In the genomic region with DNA sequence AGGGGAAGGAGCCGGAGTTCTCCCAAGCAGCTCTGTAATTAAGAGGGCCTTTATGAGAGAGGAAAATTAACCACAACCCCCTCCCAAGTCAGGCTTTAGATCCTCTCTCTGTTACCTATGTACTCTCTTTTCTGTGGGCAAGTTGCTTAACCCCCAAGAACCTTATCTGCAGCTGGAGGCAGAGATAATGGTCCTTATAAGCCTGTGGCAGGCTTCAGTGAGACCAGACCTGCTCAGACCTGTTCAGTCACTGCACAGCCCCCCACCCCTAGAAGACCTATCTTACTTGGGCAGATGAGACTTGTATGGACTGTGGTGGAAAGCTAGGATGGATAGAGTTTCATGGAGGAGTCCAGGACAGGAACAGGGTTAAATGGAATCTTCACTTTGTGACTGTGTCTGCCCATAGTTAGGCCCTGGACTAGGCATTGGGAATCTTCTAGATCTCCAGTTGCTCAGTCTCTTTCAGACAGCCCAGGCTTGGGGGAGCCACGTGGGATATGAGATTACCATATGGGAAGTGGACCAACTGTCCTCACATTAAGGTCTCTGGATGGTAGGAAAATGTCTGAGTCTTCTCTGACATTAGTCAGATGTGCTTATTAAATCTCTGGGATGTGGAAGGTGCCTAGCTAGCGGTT, we compare ENCODE assay signal across 10 mouse cellular contexts. TPM values are rescaled to one million over a fixed set of nuclear protein-coding genes. Genes with fewer than 3 reads are reported as not detected.
DNase-seq lines count a peak whose midpoint lies in the region; ATAC-seq and TF ChIP-seq lines count a peak whose summit lies in the region.
"Had no signal": no experiment of that assay in that cellular context is flagged by ENCODE, and none has a peak within 500 bp of the region (broad histone marks: within the 10 kb centered on the region; RNA-seq: fewer than 3 reads in every experiment).

No protein-coding gene starts in this region.

- DNase-seq in kidney, postnatal 36 days, result no peak
- DNase-seq in MEL (ENCODE audit: low read depth, low spot score), result peak; percentile 91
- peak in 1 of 3 experiments; percentile 63 for DNase-seq in liver, embryonic 14.5 days (ENCODE audit: low read depth in 3 of 3, low spot score in 3 of 3)
- no peak for DNase-seq in urinary bladder, adult 18-20 months (ENCODE audit: low spot score in 2 of 2)
- DNase-seq in natural killer cell, adult 2 months (ENCODE audit: low spot score in 2 of 2), result no peak
- DNase-seq: layer of hippocampus, adult 9-11 months; thymus, postnatal 4 days had no signal

- TF ChIP-seq CTCF in E14TG2a.4 (conservative IDR thresholded peaks at IDR 0.05; ENCODE audit: low read length) (no peak), MEL (IDR thresholded peaks at IDR 0.05 in 2 of 3, conservative IDR thresholded peaks at IDR 0.05 in 1 of 3; ENCODE audit: control insufficient read depth in 1 of 3, insufficient read depth in 1 of 3, low read depth in 2 of 3, low read length in 3 of 3, poor library complexity in 1 of 3, severe bottlenecking in 1 of 3) (no peak)
- TF ChIP-seq CTCF in liver, embryonic 14.5 days (IDR thresholded peaks at IDR 0.05; ENCODE audit: low read depth), result no peak

- H3K9ac ChIP-seq in kidney, embryonic 14.5 days (ENCODE audit: low read depth, low read length), result no peak overlapping the region
- H3K9ac ChIP-seq in MEL (ENCODE audit: control insufficient read depth, low read depth, low read length, poor library complexity, severe bottlenecking), result peak overlapping the region; percentile 64
- peak overlapping the region; percentile 21; the same call in 1 of the 2 replicates for H3K9ac ChIP-seq in liver, embryonic 14.5 days (replicated peaks)

- 0 out of 2 replicates have a peak overlapping the region, but pooled peaks have one; percentile 24 for H3K27ac ChIP-seq in kidney, embryonic 14.5 days (ENCODE audit: low read depth, low read length)
- peak overlapping the region; percentile 97 for H3K27ac ChIP-seq in MEL (ENCODE audit: control insufficient read depth, low read depth, low read length)
- H3K27ac ChIP-seq in liver, embryonic 14.5 days, result peak overlapping the region; percentile 49

- no peak overlapping the region for H3K4me2 ChIP-seq in kidney, embryonic 14.5 days (replicated peaks; ENCODE audit: low read depth, low read length)
- peak overlapping the region; percentile 50 for H3K4me2 ChIP-seq in liver, embryonic 14.5 days (ENCODE audit: low read depth)

- ATAC-seq in kidney, embryonic 14.5 days (ENCODE audit: low FRiP score, low TSS enrichment), result no peak
- ATAC-seq in liver, embryonic 14.5 days (ENCODE audit: insufficient read depth), result peak; percentile 87
- ATAC-seq: activated CD4-positive, CD25-positive, alpha-beta regulatory T cell, adult 4 months had no signal

- no peak for TF ChIP-seq RAD21 in MEL (IDR thresholded peaks at IDR 0.05; ENCODE audit: low read depth, low read length)

- TF ChIP-seq POLR2A in MEL (IDR thresholded peaks at IDR 0.05; ENCODE audit: control insufficient read depth in 1 of 2, insufficient read depth in 1 of 2, low read depth in 1 of 2, low read length in 2 of 2, poor library complexity in 1 of 2), result peak in 1 of 2 experiments; percentile 61; a peak in 2 of 4 replicates

- H3K27me3 ChIP-seq in kidney, embryonic 14.5 days (ENCODE audit: control insufficient read depth, insufficient read depth, low read length), result no peaks in the 10 kb centered on the region
- H3K27me3 ChIP-seq in E14TG2a.4 (ENCODE audit: insufficient read depth, low read length), result no peaks in the 10 kb centered on the region
- H3K27me3 ChIP-seq in MEL (ENCODE audit: control insufficient read depth in 1 of 2, insufficient read depth in 2 of 2, low read length in 2 of 2), result no peaks in the 10 kb centered on the region
- no peaks in the 10 kb centered on the region for H3K27me3 ChIP-seq in liver, embryonic 14.5 days (ENCODE audit: control insufficient read depth, insufficient read depth, low read length)

- H3K9me3 ChIP-seq in kidney, embryonic 14.5 days (ENCODE audit: control insufficient read depth, low read length), result no peaks in the 10 kb centered on the region
- H3K9me3 ChIP-seq in E14TG2a.4 (ENCODE audit: low read length) (no peaks in the 10 kb centered on the region), MEL (replicated peaks; ENCODE audit: insufficient read depth, low read length) (no peaks in the 10 kb centered on the region)
- H3K9me3 ChIP-seq in liver, embryonic 14.5 days (ENCODE audit: control insufficient read depth, low read length), result no peaks in the 10 kb centered on the region

- peaks cover 20% of the 10 kb centered on the region for H3K79me2 ChIP-seq in MEL (ENCODE audit: control insufficient read depth, insufficient read depth, low read length, poor library complexity)

- TF ChIP-seq EP300 in MEL (IDR thresholded peaks at IDR 0.05; ENCODE audit: low read depth in 1 of 2, low read length in 2 of 2), result peak; percentile 99
- peak; percentile 92 for TF ChIP-seq EP300 in liver, embryonic 14.5 days (IDR thresholded peaks at IDR 0.05; ENCODE audit: low read depth)

- H3K4me1 ChIP-seq in kidney, embryonic 14.5 days (ENCODE audit: control insufficient read depth, insufficient read depth, low read length), result peaks cover 35% of the 10 kb centered on the region
- H3K4me1 ChIP-seq in E14TG2a.4 (replicated peaks; ENCODE audit: low read depth, low read length), result peaks cover 98% of the 10 kb centered on the region
- H3K4me1 ChIP-seq in MEL (ENCODE audit: control insufficient read depth in 1 of 2, insufficient read depth in 2 of 2, low read length in 2 of 2), result peaks cover 36 to 63% of the 10 kb centered on the region in 2 experiments
- H3K4me1 ChIP-seq in liver, embryonic 14.5 days (replicated peaks; ENCODE audit: control insufficient read depth in 2 of 2, insufficient read depth in 2 of 2, low read length in 1 of 2), result peaks cover 50 to 60% of the 10 kb centered on the region in 2 experiments

- no peak overlapping the region for H3K4me3 ChIP-seq in kidney, embryonic 14.5 days (ENCODE audit: low read length)
- H3K4me3 ChIP-seq in E14TG2a.4 (replicated peaks; ENCODE audit: low read length) (peak overlapping the region; percentile 64), MEL (ENCODE audit: control insufficient read depth in 1 of 2, insufficient read depth in 1 of 2, low read depth in 2 of 2, low read length in 2 of 2) (peak overlapping the region; percentile 19 to 29)
- H3K4me3 ChIP-seq in liver, embryonic 14.5 days (ENCODE audit: insufficient read depth in 1 of 2, low read depth in 2 of 2, low read length in 2 of 2), result no peak overlapping the region

- H3K36me3 ChIP-seq in kidney, embryonic 14.5 days (ENCODE audit: control insufficient read depth, insufficient read depth, low read length), result peaks cover 10% of the 10 kb centered on the region
- H3K36me3 ChIP-seq in E14TG2a.4 (ENCODE audit: insufficient read depth, low read length) (peaks cover 47% of the 10 kb centered on the region), MEL (ENCODE audit: control insufficient read depth in 1 of 2, insufficient read depth in 2 of 2, low read length in 2 of 2) (peaks cover 0 to 52% of the 10 kb centered on the region in 2 experiments; a peak in 3 of 4 replicates)
- H3K36me3 ChIP-seq in liver, embryonic 14.5 days (replicated peaks; ENCODE audit: control insufficient read depth, insufficient read depth, low read depth), result no peaks in the 10 kb centered on the region

- 67% methylated on average over 3 of the region's 3 CpGs for WGBS in kidney, embryonic 14.5 days
- WGBS in liver, embryonic 14.5 days (ENCODE audit: insufficient replicate concordance), result 20% methylated on average over 3 of the region's 3 CpGs

TF ChIP-seq in MEL, 35 proteins besides CTCF, POLR2A, EP300 and RAD21 (continues in another document):
- TF ChIP-seq USF1 (IDR thresholded peaks at IDR 0.05; ENCODE audit: low read depth, low read length) (peak; percentile 53), E2F4 (IDR thresholded peaks at IDR 0.05; ENCODE audit: borderline replicate concordance, low read depth, low read length) (no peak), MYC (IDR thresholded peaks at IDR 0.05; ENCODE audit: low read depth, low read length) (peak; percentile 79), POLR2AphosphoS2 (IDR thresholded peaks at IDR 0.05; ENCODE audit: low read length) (peak; percentile 73), MAX (IDR thresholded peaks at IDR 0.05; ENCODE audit: low read length) (peak; percentile 13; the same call in 1 of the 2 replicates), CHD2 (IDR thresholded peaks at IDR 0.05; ENCODE audit: low read length) (peak; percentile 80), TAL1 (IDR thresholded peaks at IDR 0.05; ENCODE audit: low read length) (peak; percentile 96)

RNA-seq across cellular contexts. Expression of gene Hic2, which starts 18.8 kb away (rescaled TPM):
- polyA plus RNA-seq in kidney, embryonic 14.5 days (2014; fragmentation: Nextera tagmentation; extraction: Ambion mirVana), result 4.0 and 4.3 TPM in 2 replicates
- 5.8 and 5.9 TPM in 2 replicates for total RNA-seq in MEL (2012; rRNA removed)
- 1 to 10 TPM in 1 of 2 experiments, not detected in 1; 9.5 TPM for polyA plus RNA-seq in MEL (2012; ENCODE audit: insufficient read depth in 1 of 2, insufficient read length in 2 of 2, low read depth in 1 of 2, low replicate concordance in 2 of 2, missing spikeins in 1 of 2)
- 2.0 and 2.2 TPM in 2 replicates for polyA plus RNA-seq in liver, embryonic 14.5 days (2012; rRNA removed)
- 2.0 TPM in 2 replicates for polyA plus RNA-seq in liver, embryonic 14.5 days (2014; fragmentation: Nextera tagmentation; extraction: Ambion mirVana)

RNA-seq across cellular contexts. Expression of gene Tmem191c, which starts 23.7 kb away (rescaled TPM):
- polyA plus RNA-seq in kidney, embryonic 14.5 days (2014; fragmentation: Nextera tagmentation; extraction: Ambion mirVana), result 10.2 and 11.1 TPM in 2 replicates
- total RNA-seq in MEL (2012; rRNA removed), result 2.6 and 3.3 TPM in 2 replicates
- 1 to 10 TPM in 1 of 2 experiments, not detected in 1; 7.5 TPM for polyA plus RNA-seq in MEL (2012; ENCODE audit: insufficient read depth in 1 of 2, insufficient read length in 2 of 2, low read depth in 1 of 2, low replicate concordance in 2 of 2, missing spikeins in 1 of 2)
- polyA plus RNA-seq in liver, embryonic 14.5 days (2012; rRNA removed), result 2.9 and 4.3 TPM in 2 replicates
- polyA plus RNA-seq in liver, embryonic 14.5 days (2014; fragmentation: Nextera tagmentation; extraction: Ambion mirVana), result 1.6 TPM in 2 replicates

RNA-seq across cellular contexts. Expression of gene Rimbp3, which starts 43.8 kb away (rescaled TPM):
- polyA plus RNA-seq in kidney, embryonic 14.5 days (2014; fragmentation: Nextera tagmentation; extraction: Ambion mirVana), result 0.27 and 0.37 TPM in 2 replicates
- total RNA-seq in MEL (2012; rRNA removed), result 0.36 and 0.62 TPM in 2 replicates
- polyA plus RNA-seq in MEL (2012; ENCODE audit: insufficient read depth in 1 of 2, insufficient read length in 2 of 2, low read depth in 1 of 2, low replicate concordance in 2 of 2, missing spikeins in 1 of 2), result under 1 TPM in 1 of 2 experiments, not detected in 1; 0.35 TPM
- 0.01 and 0.03 TPM in 2 replicates for polyA plus RNA-seq in liver, embryonic 14.5 days (2012; rRNA removed)
- polyA plus RNA-seq in liver, embryonic 14.5 days (2014; fragmentation: Nextera tagmentation; extraction: Ambion mirVana), result 0.05 and 0.06 TPM in 2 replicates
- polyA plus RNA-seq: activated CD4-positive, CD25-positive, alpha-beta regulatory T cell, adult 4 months had no signal

RNA-seq across cellular contexts. Expression of gene Ube2l3, which starts 49.8 kb away (rescaled TPM):
- 376 and 405 TPM in 2 replicates for polyA plus RNA-seq in kidney, embryonic 14.5 days (2014; fragmentation: Nextera tagmentation; extraction: Ambion mirVana)
- total RNA-seq in MEL (2012; rRNA removed), result 137 and 166 TPM in 2 replicates
- polyA plus RNA-seq in MEL (2012; ENCODE audit: insufficient read depth in 1 of 2, insufficient read length in 2 of 2, low read depth in 1 of 2, low replicate concordance in 2 of 2, missing spikeins in 1 of 2), result 1,000 to 10,000 TPM in 1 of 2 experiments, 100 to 1,000 TPM in 1; 297 to 2,006 TPM
- 34.6 and 65.1 TPM in 2 replicates for polyA plus RNA-seq in liver, embryonic 14.5 days (2012; rRNA removed)
- 208 and 218 TPM in 2 replicates for polyA plus RNA-seq in liver, embryonic 14.5 days (2014; fragmentation: Nextera tagmentation; extraction: Ambion mirVana)

Comparison
In these comparisons a context has a peak if more than half of its experiments do, and no peak if none do; other contexts are left out.
1. H3K27ac ChIP-seq: peak in every context shown above with its lines; median percentile 97 in MEL; 49 in liver, embryonic 14.5 days; 24 in kidney, embryonic 14.5 days.
2. H3K4me3 ChIP-seq: peak in E14TG2a.4 (single experiment) and MEL (2 of 2); none in kidney, embryonic 14.5 days (single experiment) and liver, embryonic 14.5 days (0 of 2).